Mouse (Mus musculus) heart, postnatal 25 days (tissue): ENCODE results near the gene Creb3. TPM values are rescaled to one million over a fixed set of nuclear protein-coding genes. Genes with fewer than 3 reads are reported as not detected.
"Not testable (repeated sequence)": the region's sequence is repeated elsewhere in the genome, so short reads cannot be mapped to it uniquely, and the experiment has no call there.

ENCODE experiments used
- DNase-seq: peaks from one replicate; pipeline ENCODE4 v3.0.0; 2022; ENCODE audit warnings: low spot score
- intact Hi-C: fragments of 180-260 bp; cut with DNase I; formaldehyde crosslinking; loops from one replicate; pipeline ENCODE4 v1.15.1; 2025
- total RNA-seq, 2 experiments: library from RNA; stranded (reverse); gene quantifications; 2 replicates each; pipeline ENCODE4 v1.2.3; 2021

Gene Creb3
- 10 to 100 TPM; 45.8 to 48.3 TPM for total RNA-seq

GRCm38 (mm10) chr4:43561997-43562768, at the start of gene Creb3, which contains the start of gene Tln1:
Creb3 (plus strand) TSS chr4:43562332.
Tln1 (minus strand) TSS chr4:43562691.
- intact Hi-C loops, result no loop called here

GRCm38 (mm10) chr4:43512653-43513052, 49.5 kb upstream of the Creb3 start:
- no peak for DNase-seq
- intact Hi-C loops, result no loop called here

More at GRCm38 (mm10) chr4:43561997-43562768, at the start of gene Creb3, which contains the start of gene Tln1:
- peak; percentile 94 for DNase-seq

GRCm38 (mm10) chr4:43513300-43513699, 48.8 kb upstream of the Creb3 start:
- intact Hi-C loops, result no loop called here
- no peak for DNase-seq

- intact Hi-C loops, result no loop called here
- no peak for DNase-seq
Observed at GRCm38 (mm10) chr4:43513791-43514190, 48.3 kb upstream of the Creb3 start.

- DNase-seq, result no peak
- intact Hi-C loops, result no loop called here
Observed at GRCm38 (mm10) chr4:43515764-43516708, 46.1 kb upstream of the Creb3 start.

GRCm38 (mm10) chr4:43519551-43519950, 42.6 kb upstream of the Creb3 start:
- intact Hi-C loops, result no loop called here
- no peak for DNase-seq

GRCm38 (mm10) chr4:43519956-43520355, 42.2 kb upstream of the Creb3 start:
- intact Hi-C loops, result no loop called here
- peak; percentile 63 for DNase-seq

GRCm38 (mm10) chr4:43527880-43528279, 34.3 kb upstream of the Creb3 start:
- no peak for DNase-seq
- intact Hi-C loops, result no loop called here

GRCm38 (mm10) chr4:43528487-43528886, 33.6 kb upstream of the Creb3 start:
- intact Hi-C loops, result no loop called here
- DNase-seq, result no peak

GRCm38 (mm10) chr4:43530081-43530501, 32.0 kb upstream of the Creb3 start:
- DNase-seq, result no peak
- intact Hi-C loops, result loop anchor here (5.0 kb wide), 2 partner anchors 47 to 182 kb away; partner anchors contain the start of genes Gba2, Olfr71 and Rgp1

- intact Hi-C loops, result loop anchor here (5.0 kb wide), 2 partner anchors 47 to 182 kb away; partner anchors contain the start of genes Gba2, Olfr71 and Rgp1
- DNase-seq, result no peak
Observed at GRCm38 (mm10) chr4:43530581-43530980, 31.6 kb upstream of the Creb3 start.

- intact Hi-C loops, result loop anchor here (5.0 kb wide), 2 partner anchors 44 to 179 kb away; partner anchors contain the start of genes Gba2, Olfr71 and Rgp1
- no peak for DNase-seq
Observed at GRCm38 (mm10) chr4:43533270-43533669, 28.9 kb upstream of the Creb3 start.

- intact Hi-C loops, result no loop called here
- DNase-seq, result no peak
Observed at GRCm38 (mm10) chr4:43535628-43536027, 26.5 kb upstream of the Creb3 start.

GRCm38 (mm10) chr4:43536031-43536430, 26.1 kb upstream of the Creb3 start:
- intact Hi-C loops, result no loop called here
- DNase-seq, result no peak

- no peak for DNase-seq
- intact Hi-C loops, result no loop called here
Observed at GRCm38 (mm10) chr4:43542044-43542443, 20.1 kb upstream of the Creb3 start.

GRCm38 (mm10) chr4:43546375-43547047, 15.6 kb upstream of the Creb3 start:
- intact Hi-C loops, result no loop called here
- no peak for DNase-seq

- intact Hi-C loops, result no loop called here
- DNase-seq, result no peak
Observed at GRCm38 (mm10) chr4:43547160-43547559, 15.0 kb upstream of the Creb3 start.

- intact Hi-C loops, result no loop called here
- no peak for DNase-seq
Observed at GRCm38 (mm10) chr4:43549055-43549454, 13.1 kb upstream of the Creb3 start.

GRCm38 (mm10) chr4:43551854-43552253, 10.3 kb upstream of the Creb3 start:
- intact Hi-C loops, result not testable (repeated sequence)

GRCm38 (mm10) chr4:43552437-43552836, 9.7 kb upstream of the Creb3 start:
- intact Hi-C loops, result no loop called here
- DNase-seq, result no peak

More at GRCm38 (mm10) chr4:43551854-43552253, 10.3 kb upstream of the Creb3 start:
- DNase-seq, result not testable (repeated sequence)
